Mouse (Mus musculus): ENCODE measurements at regions not wholly inside any gene's neighbourhood (a gene's known extent, or its start where the extent isn't known, plus 50 kb on each side); places are given as distances from the start of the nearest gene placed in this dataset.

GRCm38 (mm10) chr8:8751208-8751607, 60.9 kb upstream of the Arglu1 start:
- DNase-seq: no peak

- DNase-seq: no peak
Measured at GRCm38 (mm10) chr8:8746691-8747090, 56.4 kb upstream of the Arglu1 start.

- no peak for DNase-seq
Measured at GRCm38 (mm10) chr8:8745615-8746285, 55.4 kb upstream of the Arglu1 start.

Data from thymus, adult 18-20 months (tissue).